Mouse (Mus musculus): Measurements from ENCODE around the gene Rnf38. TPM values are rescaled to one million over a fixed set of nuclear protein-coding genes. Genes with fewer than 3 reads are reported as not detected.
A peak's percentile ranks its signal among the peaks of the same experiment; 100 is the strongest.

Gene Rnf38
- total RNA-seq, 2 experiments from 2014 or later = 68.3 to 72.3 TPM

- intact Hi-C loops (cut with DNase I) = no loop called here
These were observed 547 bp downstream of the Rnf38 start for GRCm38 (mm10) chr4:44232771-44233712.

GRCm38 (mm10) chr4:44225128-44225527, 8.5 kb downstream of the Rnf38 start:
- intact Hi-C loops (cut with DNase I) = no loop called here
- peak in 1 of 2 experiments; percentile 25 for DNase-seq (ENCODE audit: low spot score in 2 of 2)

More at GRCm38 (mm10) chr4:44232771-44233712, 547 bp downstream of the Rnf38 start:
- peak in 1 of 2 experiments; percentile 22 for DNase-seq (ENCODE audit: low spot score in 2 of 2)

- intact Hi-C loops (cut with DNase I) = no loop called here
- DNase-seq (ENCODE audit: low spot score in 2 of 2) = no peak
These were observed 9.4 kb downstream of the Rnf38 start for GRCm38 (mm10) chr4:44224141-44224540.

GRCm38 (mm10) chr4:44223444-44223843, 10.1 kb downstream of the Rnf38 start:
- DNase-seq (ENCODE audit: low spot score in 2 of 2) = no peak
- intact Hi-C loops (cut with DNase I) = no loop called here

GRCm38 (mm10) chr4:44216797-44217442, 16.7 kb downstream of the Rnf38 start:
- no peak for DNase-seq (ENCODE audit: low spot score in 2 of 2)
- intact Hi-C loops (cut with DNase I) = no loop called here

GRCm38 (mm10) chr4:44199968-44200367, 33.6 kb downstream of the Rnf38 start:
- DNase-seq (ENCODE audit: low spot score in 2 of 2) = peak in 1 of 2 experiments; percentile 47

GRCm38 (mm10) chr4:44187431-44187830, 46.2 kb downstream of the Rnf38 start:
- intact Hi-C loops (cut with DNase I) = no loop called here

More at GRCm38 (mm10) chr4:44199968-44200367, 33.6 kb downstream of the Rnf38 start:
- intact Hi-C loops (cut with DNase I) = no loop called here

GRCm38 (mm10) chr4:44183862-44184261, 49.7 kb downstream of the Rnf38 start:
- DNase-seq (ENCODE audit: low spot score in 2 of 2) = no peak
- intact Hi-C loops (cut with DNase I) = no loop called here

More at GRCm38 (mm10) chr4:44187431-44187830, 46.2 kb downstream of the Rnf38 start:
- DNase-seq (ENCODE audit: low spot score in 2 of 2) = no peak

GRCm38 (mm10) chr4:44179748-44180147, 53.8 kb downstream of the Rnf38 start:
- intact Hi-C loops (cut with DNase I) = no loop called here
- DNase-seq (ENCODE audit: low spot score in 2 of 2) = no peak

- intact Hi-C loops (cut with DNase I) = loop anchor here (1.0 kb wide), 1 partner anchor 119 kb away; no protein-coding TSS in a partner anchor
- DNase-seq (ENCODE audit: low spot score in 2 of 2) = peak; percentile 61 to 64
These were observed 60.4 kb downstream of the Rnf38 start for GRCm38 (mm10) chr4:44173177-44173576.

- DNase-seq (ENCODE audit: low spot score in 2 of 2) = no peak
- intact Hi-C loops (cut with DNase I) = loop anchor here (1.0 kb wide), 1 partner anchor 120 kb away; no protein-coding TSS in a partner anchor
These were observed 60.9 kb downstream of the Rnf38 start for GRCm38 (mm10) chr4:44172676-44173075.

- no peak for DNase-seq (ENCODE audit: low spot score in 2 of 2)
- intact Hi-C loops (cut with DNase I) = loop anchor here (5.0 kb wide), 1 partner anchor 103 kb away; no protein-coding TSS in a partner anchor
These were observed 63.7 kb downstream of the Rnf38 start for GRCm38 (mm10) chr4:44169884-44170283.

GRCm38 (mm10) chr4:44168816-44169215, 64.8 kb downstream of the Rnf38 start:
- DNase-seq (ENCODE audit: low spot score in 2 of 2) = no peak
- intact Hi-C loops (cut with DNase I) = loop anchor here (5.0 kb wide), 1 partner anchor 102 kb away; no protein-coding TSS in a partner anchor

GRCm38 (mm10) chr4:44168231-44168647, 65.3 kb downstream of the Rnf38 start:
- intact Hi-C loops (cut with DNase I) = loop anchor here (5.0 kb wide), 1 partner anchor 101 kb away; no protein-coding TSS in a partner anchor
- DNase-seq (ENCODE audit: low spot score in 2 of 2) = peak; percentile 81 to 90

- intact Hi-C loops (cut with DNase I) = loop anchor here (5.0 kb wide), 1 partner anchor 100 kb away; no protein-coding TSS in a partner anchor
- DNase-seq (ENCODE audit: low spot score in 2 of 2) = peak; percentile 69 to 81
These were observed 66.0 kb downstream of the Rnf38 start for GRCm38 (mm10) chr4:44167397-44168121.

- DNase-seq (ENCODE audit: low spot score in 2 of 2) = no peak
- intact Hi-C loops (cut with DNase I) = loop anchor here (5.0 kb wide), 1 partner anchor 100 kb away; no protein-coding TSS in a partner anchor
These were observed 66.7 kb downstream of the Rnf38 start for GRCm38 (mm10) chr4:44166702-44167396.

- DNase-seq (ENCODE audit: low spot score in 2 of 2) = no peak
- intact Hi-C loops (cut with DNase I) = loop anchor here (5.0 kb wide), 1 partner anchor 97 kb away; no protein-coding TSS in a partner anchor
These were observed 69.0 kb downstream of the Rnf38 start for GRCm38 (mm10) chr4:44164621-44165020.

- intact Hi-C loops (cut with DNase I) = no loop called here
- DNase-seq (ENCODE audit: low spot score in 2 of 2) = no peak
These were observed 70.6 kb downstream of the Rnf38 start for GRCm38 (mm10) chr4:44163034-44163433.

All from left cerebral cortex, postnatal 14 days (tissue).